In genomic region chr2:165301409-165301808, GRCm38 (mm10) we compare ENCODE assay signal across 26 mouse cellular contexts. TPM values are rescaled to one million over a fixed set of nuclear protein-coding genes. Genes with fewer than 3 reads are reported as not detected.
DNase-seq lines count a peak whose midpoint lies in the region; ATAC-seq lines count a peak whose summit lies in the region.
"Had no signal": no experiment of that assay in that cellular context is flagged by ENCODE, and none has a peak within 500 bp of the region (broad histone marks: within the 10 kb centered on the region; RNA-seq: fewer than 3 reads in every experiment).

No protein-coding gene starts in this region.

- H3K4me1 ChIP-seq in hindbrain, embryonic 13.5 days (replicated peaks): peaks cover 22% of the 10 kb centered on the region
- no peaks in the 10 kb centered on the region for H3K4me1 ChIP-seq in hindbrain, embryonic 14.5 days (replicated peaks; ENCODE audit: control insufficient read depth, insufficient read depth, low read length)
- H3K4me1 ChIP-seq in midbrain, embryonic 10.5 days: peaks cover 23% of the 10 kb centered on the region
- H3K4me1 ChIP-seq in midbrain, embryonic 11.5 days (ENCODE audit: control insufficient read depth, insufficient read depth, low read length): no peaks in the 10 kb centered on the region
- H3K4me1 ChIP-seq in forebrain, embryonic 13.5 days: peaks cover 10% of the 10 kb centered on the region
- peaks cover 5% of the 10 kb centered on the region; the same call in 1 of the 2 replicates for H3K4me1 ChIP-seq in hindbrain, embryonic 16.5 days (ENCODE audit: control insufficient read depth, insufficient read depth, low read depth, low read length)
- H3K4me1 ChIP-seq: embryonic facial prominence, embryonic 13.5 days; limb, embryonic 12.5 days had no signal

- H3K9ac ChIP-seq in hindbrain, embryonic 13.5 days: no peak overlapping the region; the same call in 1 of the 2 replicates
- H3K9ac ChIP-seq in hindbrain, embryonic 14.5 days: no peak overlapping the region
- no peak overlapping the region for H3K9ac ChIP-seq in midbrain, embryonic 11.5 days (ENCODE audit: low read length)
- H3K9ac ChIP-seq in forebrain, embryonic 13.5 days: no peak overlapping the region
- H3K9ac ChIP-seq in hindbrain, embryonic 16.5 days (ENCODE audit: low read depth, low read length): no peak overlapping the region
- H3K9ac ChIP-seq: embryonic facial prominence, embryonic 13.5 days; limb, embryonic 12.5 days; liver, embryonic 15.5 days; lung, embryonic 14.5 days had no signal

- H3K4me3 ChIP-seq in hindbrain, embryonic 13.5 days: no peak overlapping the region
- no peak overlapping the region for H3K4me3 ChIP-seq in hindbrain, embryonic 14.5 days (replicated peaks; ENCODE audit: low read length)
- no peak overlapping the region for H3K4me3 ChIP-seq in midbrain, embryonic 10.5 days
- no peak overlapping the region for H3K4me3 ChIP-seq in midbrain, embryonic 11.5 days (ENCODE audit: low read depth, low read length)
- no peak overlapping the region for H3K4me3 ChIP-seq in forebrain, embryonic 13.5 days
- no peak overlapping the region for H3K4me3 ChIP-seq in hindbrain, embryonic 16.5 days (ENCODE audit: low read length)
- H3K4me3 ChIP-seq: embryonic facial prominence, embryonic 13.5 days; left cerebral cortex, adult 2 months; limb, embryonic 12.5 days; liver, embryonic 15.5 days; megakaryocyte, embryonic 14.5 days had no signal

- H3K27ac ChIP-seq in hindbrain, embryonic 13.5 days: 0 out of 2 replicates have a peak overlapping the region, but pooled peaks have one; percentile 15
- H3K27ac ChIP-seq in hindbrain, embryonic 14.5 days: no peak overlapping the region; the same call in 1 of the 2 replicates
- peak overlapping the region; percentile 29; the same call in 1 of the 2 replicates for H3K27ac ChIP-seq in midbrain, embryonic 10.5 days (replicated peaks)
- H3K27ac ChIP-seq in midbrain, embryonic 11.5 days (ENCODE audit: low read depth, low read length): no peak overlapping the region
- peak overlapping the region; percentile 31; the same call in 1 of the 2 replicates for H3K27ac ChIP-seq in forebrain, embryonic 13.5 days
- peak overlapping the region; percentile 54; the same call in 1 of the 2 replicates for H3K27ac ChIP-seq in hindbrain, embryonic 16.5 days (ENCODE audit: low read depth, low read length)
- H3K27ac ChIP-seq: embryonic facial prominence, embryonic 13.5 days; left cerebral cortex, adult 2 months; limb, embryonic 12.5 days; liver, embryonic 15.5 days had no signal

- no peak for DNase-seq in hindbrain, embryonic 14.5 days (ENCODE audit: low spot score)
- no peak for DNase-seq in midbrain, embryonic 10.5 days (ENCODE audit: low spot score)
- no peak for DNase-seq in midbrain, embryonic 11.5 days (ENCODE audit: low spot score, missing footprints)
- no peak for DNase-seq in cerebellum, adult 9-11 months
- DNase-seq: adrenal gland, postnatal 14 days; cerebellum, adult 11 months; cerebellum, adult 9-10 months; embryo, embryonic 11 days; gastrocnemius, postnatal 10 days; heart, postnatal 14 days; kidney, adult 8-10 months; kidney, postnatal 14 days; lung, embryonic 14.5 days; lung, postnatal 36 days; right cerebral cortex, postnatal 14 days had no signal

- H3K27me3 ChIP-seq in hindbrain, embryonic 13.5 days: no peaks in the 10 kb centered on the region
- no peaks in the 10 kb centered on the region for H3K27me3 ChIP-seq in hindbrain, embryonic 14.5 days (ENCODE audit: control insufficient read depth, insufficient read depth, low read length)
- H3K27me3 ChIP-seq in midbrain, embryonic 10.5 days (ENCODE audit: low read depth, poor library complexity, severe bottlenecking): no peaks in the 10 kb centered on the region
- no peaks in the 10 kb centered on the region for H3K27me3 ChIP-seq in midbrain, embryonic 11.5 days (ENCODE audit: control insufficient read depth, insufficient read depth, low read length)
- H3K27me3 ChIP-seq in forebrain, embryonic 13.5 days: no peaks in the 10 kb centered on the region
- H3K27me3 ChIP-seq in hindbrain, embryonic 16.5 days (replicated peaks; ENCODE audit: control insufficient read depth, insufficient read depth, low read length): no peaks in the 10 kb centered on the region
- H3K27me3 ChIP-seq: embryonic facial prominence, embryonic 13.5 days; limb, embryonic 12.5 days; liver, embryonic 15.5 days; megakaryocyte, embryonic 14.5 days had no signal

- no peak overlapping the region for H3K4me2 ChIP-seq in hindbrain, embryonic 13.5 days
- no peak overlapping the region for H3K4me2 ChIP-seq in hindbrain, embryonic 14.5 days (replicated peaks)
- H3K4me2 ChIP-seq in midbrain, embryonic 11.5 days: no peak overlapping the region
- no peak overlapping the region for H3K4me2 ChIP-seq in forebrain, embryonic 13.5 days
- H3K4me2 ChIP-seq in hindbrain, embryonic 16.5 days (ENCODE audit: low read length): no peak overlapping the region
- H3K4me2 ChIP-seq: embryonic facial prominence, embryonic 13.5 days; limb, embryonic 12.5 days; liver, embryonic 15.5 days; lung, embryonic 14.5 days had no signal

- 68% methylated on average over 3 of the region's 3 CpGs for WGBS in hindbrain, embryonic 13.5 days
- 59% methylated on average over 3 of the region's 3 CpGs for WGBS in hindbrain, embryonic 14.5 days
- 54% methylated on average over 3 of the region's 3 CpGs for WGBS in midbrain, embryonic 10.5 days
- WGBS in midbrain, embryonic 11.5 days: 52% methylated on average over 3 of the region's 3 CpGs
- 56% methylated on average over 3 of the region's 3 CpGs for WGBS in forebrain, embryonic 13.5 days
- WGBS in hindbrain, embryonic 16.5 days: 50% methylated on average over 3 of the region's 3 CpGs

- H3K36me3 ChIP-seq in hindbrain, embryonic 13.5 days: peaks cover 92% of the 10 kb centered on the region
- H3K36me3 ChIP-seq in hindbrain, embryonic 14.5 days (replicated peaks; ENCODE audit: control insufficient read depth, insufficient read depth): peaks cover 78% of the 10 kb centered on the region
- peaks cover 90% of the 10 kb centered on the region for H3K36me3 ChIP-seq in midbrain, embryonic 10.5 days
- peaks cover 20% of the 10 kb centered on the region; the same call in 1 of the 2 replicates for H3K36me3 ChIP-seq in midbrain, embryonic 11.5 days (ENCODE audit: control insufficient read depth, insufficient read depth, low read length)
- peaks cover 91% of the 10 kb centered on the region for H3K36me3 ChIP-seq in forebrain, embryonic 13.5 days (ENCODE audit: poor library complexity, severe bottlenecking)
- H3K36me3 ChIP-seq in hindbrain, embryonic 16.5 days (ENCODE audit: control insufficient read depth, insufficient read depth, low read length): peaks cover 34% of the 10 kb centered on the region

- H3K9me3 ChIP-seq in hindbrain, embryonic 13.5 days: no peaks in the 10 kb centered on the region
- H3K9me3 ChIP-seq in hindbrain, embryonic 14.5 days (ENCODE audit: control insufficient read depth, low read length): no peaks in the 10 kb centered on the region
- no peaks in the 10 kb centered on the region for H3K9me3 ChIP-seq in midbrain, embryonic 10.5 days (replicated peaks)
- H3K9me3 ChIP-seq in midbrain, embryonic 11.5 days (ENCODE audit: control insufficient read depth, low read length): no peaks in the 10 kb centered on the region
- no peaks in the 10 kb centered on the region for H3K9me3 ChIP-seq in forebrain, embryonic 13.5 days (replicated peaks)
- H3K9me3 ChIP-seq in hindbrain, embryonic 16.5 days (ENCODE audit: control insufficient read depth, low read length): no peaks in the 10 kb centered on the region
- H3K9me3 ChIP-seq: embryonic facial prominence, embryonic 13.5 days; liver, embryonic 15.5 days had no signal

- ATAC-seq in hindbrain, embryonic 13.5 days (ENCODE audit: low FRiP score): no peak
- ATAC-seq in hindbrain, embryonic 14.5 days (ENCODE audit: low FRiP score): no peak
- no peak for ATAC-seq in midbrain, embryonic 11.5 days (ENCODE audit: low FRiP score)
- no peak for ATAC-seq in forebrain, embryonic 13.5 days
- ATAC-seq in hindbrain, embryonic 16.5 days: no peak
- ATAC-seq: CD4-positive, CD25-positive, alpha-beta regulatory T cell, adult 4 months; intestine, embryonic 16.5 days; midbrain, embryonic 16.5 days had no signal

RNA-seq across cellular contexts. Expression of gene Slc35c2, which starts 13.7 kb away (rescaled TPM):
- 61.5 and 68.1 TPM in 2 replicates for polyA plus RNA-seq in hindbrain, embryonic 13.5 days (2015; fragmentation: Nextera tagmentation; extraction: Ambion mirVana)
- polyA plus RNA-seq in hindbrain, embryonic 14.5 days (2014; fragmentation: Nextera tagmentation; extraction: Ambion mirVana): 60.1 and 60.8 TPM in 2 replicates
- polyA plus RNA-seq in midbrain, embryonic 10.5 days (2016; fragmentation: Nextera tagmentation; extraction: Ambion mirVana): 72.8 and 73.0 TPM in 2 replicates
- 49.5 and 49.7 TPM in 2 replicates for polyA plus RNA-seq in midbrain, embryonic 11.5 days (2014; fragmentation: Nextera tagmentation; extraction: Ambion mirVana)
- 63.8 and 67.2 TPM in 2 replicates for polyA plus RNA-seq in forebrain, embryonic 13.5 days (2015; fragmentation: Nextera tagmentation; extraction: Ambion mirVana)
- 73.4 and 79.6 TPM in 2 replicates for polyA plus RNA-seq in hindbrain, embryonic 16.5 days (2015; fragmentation: Nextera tagmentation; extraction: Ambion mirVana)

RNA-seq across cellular contexts. Expression of gene Elmo2, which starts 24.9 kb away (rescaled TPM):
- polyA plus RNA-seq in hindbrain, embryonic 13.5 days (2015; fragmentation: Nextera tagmentation; extraction: Ambion mirVana): 90.8 and 91.6 TPM in 2 replicates
- polyA plus RNA-seq in hindbrain, embryonic 14.5 days (2014; fragmentation: Nextera tagmentation; extraction: Ambion mirVana): 99.7 and 100 TPM in 2 replicates
- polyA plus RNA-seq in midbrain, embryonic 10.5 days (2016; fragmentation: Nextera tagmentation; extraction: Ambion mirVana): 81.7 and 90.0 TPM in 2 replicates
- 79.9 and 83.1 TPM in 2 replicates for polyA plus RNA-seq in midbrain, embryonic 11.5 days (2014; fragmentation: Nextera tagmentation; extraction: Ambion mirVana)
- polyA plus RNA-seq in forebrain, embryonic 13.5 days (2015; fragmentation: Nextera tagmentation; extraction: Ambion mirVana): 90.5 and 101 TPM in 2 replicates
- 96.2 and 115 TPM in 2 replicates for polyA plus RNA-seq in hindbrain, embryonic 16.5 days (2015; fragmentation: Nextera tagmentation; extraction: Ambion mirVana)

Comparison
In these comparisons a context has a peak if more than half of its experiments do, and no peak if none do; other contexts are left out.
1. H3K27ac ChIP-seq: peak in hindbrain, embryonic 13.5 days (single experiment), midbrain, embryonic 10.5 days (single experiment), forebrain, embryonic 13.5 days (single experiment) and hindbrain, embryonic 16.5 days (single experiment); none in hindbrain, embryonic 14.5 days (single experiment) and midbrain, embryonic 11.5 days (single experiment).